Mouse (Mus musculus): ENCODE data around the gene Zfp866. TPM values are rescaled to one million over a fixed set of nuclear protein-coding genes. Genes with fewer than 3 reads are reported as not detected.

Gene Zfp866
- polyA plus RNA-seq, 1 experiment: 41.1 TPM

DNA sequence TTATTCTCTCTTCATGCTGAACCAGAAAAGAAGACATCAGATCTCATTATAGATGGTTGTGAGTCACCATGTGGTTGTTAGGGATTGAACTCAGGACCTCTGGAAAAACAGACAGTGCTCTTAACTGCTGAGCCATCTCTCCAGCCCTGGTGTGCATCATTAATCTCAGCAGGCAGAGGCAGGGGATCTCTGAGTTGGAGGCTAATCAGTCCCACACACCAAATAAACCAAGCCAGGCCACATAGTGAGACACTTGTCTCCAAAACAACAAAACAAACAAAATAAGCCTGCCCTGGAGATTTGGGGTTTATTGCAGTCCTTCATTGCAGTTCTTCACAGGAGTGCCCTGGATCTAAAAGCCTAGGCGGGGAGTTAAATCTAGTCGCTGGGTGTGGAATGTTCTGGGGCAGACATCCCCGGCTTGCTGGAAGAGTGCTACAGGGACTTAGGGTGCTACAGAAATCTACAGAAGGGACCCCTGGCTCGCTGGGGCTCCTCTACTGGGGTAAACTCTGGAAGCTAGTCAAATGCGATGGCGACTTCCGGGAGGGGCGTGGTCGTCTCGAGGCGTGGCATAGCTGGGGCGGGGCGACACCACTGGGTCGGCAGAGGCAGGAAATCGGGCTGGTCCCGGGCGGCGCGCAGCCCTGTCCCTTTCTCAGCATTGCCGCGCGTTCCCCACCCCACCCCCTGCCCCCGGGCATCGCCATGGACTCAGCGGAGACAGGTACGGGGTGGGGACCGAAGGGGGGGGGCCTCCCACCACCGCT lies 17.3 kb upstream of the Zfp866 start, which contains the start of gene Gmip:
TSS of gene Gmip (plus strand) at position 586 of the 770 bp plus-strand sequence.
- Histone ChIP-seq H3K9me3 (replicated peaks; ENCODE audit: control insufficient read depth, insufficient read depth, low read length, poor library complexity, severe bottlenecking) (no peaks in the 10 kb centered on the region), H3K27me3 (ENCODE audit: control insufficient read depth, insufficient read depth, low read length, poor library complexity, severe bottlenecking) (no peaks in the 10 kb centered on the region)

DNA sequence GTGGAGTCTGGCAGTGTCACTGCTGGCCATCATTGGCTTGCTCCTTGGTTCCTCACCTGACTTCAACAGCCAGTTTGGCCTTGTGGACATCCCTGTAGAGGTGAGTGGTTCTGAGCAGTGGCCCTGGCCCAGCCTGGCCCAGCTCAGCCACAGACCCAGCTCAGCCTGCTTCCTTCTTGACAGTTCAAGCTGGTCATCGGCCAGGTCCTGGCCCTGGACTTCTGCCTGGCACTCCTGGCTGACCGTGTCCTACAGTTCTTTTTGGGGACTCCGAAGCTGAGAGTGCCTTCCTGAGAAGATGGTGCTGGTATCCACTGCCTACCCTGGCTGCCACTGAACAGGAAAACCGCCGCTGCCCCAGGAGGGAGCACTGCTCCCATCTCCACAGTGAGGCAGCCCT lies 16.3 kb upstream of the Zfp866 start:
- Histone ChIP-seq H3K27ac (ENCODE audit: insufficient read depth, low read length) (no peak overlapping the region), H3K9me3 (replicated peaks; ENCODE audit: control insufficient read depth, insufficient read depth, low read length, poor library complexity, severe bottlenecking) (no peaks in the 10 kb centered on the region), H3K27me3 (ENCODE audit: control insufficient read depth, insufficient read depth, low read length, poor library complexity, severe bottlenecking) (no peaks in the 10 kb centered on the region), H3K4me1 (ENCODE audit: control insufficient read depth, insufficient read depth, low read length) (no peaks in the 10 kb centered on the region), H3K4me3 (ENCODE audit: low read depth, low read length) (no peak overlapping the region), H3K36me3 (ENCODE audit: control insufficient read depth, insufficient read depth, low read length, poor library complexity, severe bottlenecking) (peaks cover 59% of the 10 kb centered on the region), H3K9ac (ENCODE audit: low read depth, poor library complexity, severe bottlenecking) (no peak overlapping the region)
- TF ChIP-seq POLR2A (IDR thresholded peaks at IDR 0.05; ENCODE audit: insufficient read depth, low read length) (no peak), CTCF (IDR thresholded peaks at IDR 0.05; ENCODE audit: low read depth, low read length) (no peak), EP300 (IDR thresholded peaks at IDR 0.05; ENCODE audit: insufficient read depth, low read depth, low read length) (no peak)

More for the DNA sequence above, 17.3 kb upstream of the Zfp866 start, which contains the start of gene Gmip:
- Histone ChIP-seq H3K4me1 (ENCODE audit: control insufficient read depth, insufficient read depth, low read length) (no peaks in the 10 kb centered on the region), H3K36me3 (ENCODE audit: control insufficient read depth, insufficient read depth, low read length, poor library complexity, severe bottlenecking) (peaks cover 48% of the 10 kb centered on the region), H3K27ac (ENCODE audit: insufficient read depth, low read length) (peak within 1 kb of the TSS; percentile 8; the same call in 1 of the 2 replicates), H3K4me3 (ENCODE audit: low read depth, low read length) (peak within 1 kb of the TSS; percentile 59), H3K9ac (ENCODE audit: low read depth, poor library complexity, severe bottlenecking) (peak within 1 kb of the TSS; percentile 73)
- no peak for TF ChIP-seq POLR2A (IDR thresholded peaks at IDR 0.05; ENCODE audit: insufficient read depth, low read length)
- no peak for TF ChIP-seq CTCF (IDR thresholded peaks at IDR 0.05; ENCODE audit: low read depth, low read length)
- no peak for TF ChIP-seq EP300 (IDR thresholded peaks at IDR 0.05; ENCODE audit: insufficient read depth, low read depth, low read length)

- Histone ChIP-seq H3K36me3 (ENCODE audit: control insufficient read depth, insufficient read depth, low read length, poor library complexity, severe bottlenecking) (peaks cover 74% of the 10 kb centered on the region), H3K27ac (ENCODE audit: insufficient read depth, low read length) (peak overlapping the region; percentile 13), H3K4me3 (ENCODE audit: low read depth, low read length) (no peak overlapping the region), H3K9ac (ENCODE audit: low read depth, poor library complexity, severe bottlenecking) (no peak overlapping the region), H3K27me3 (ENCODE audit: control insufficient read depth, insufficient read depth, low read length, poor library complexity, severe bottlenecking) (no peaks in the 10 kb centered on the region), H3K4me1 (ENCODE audit: control insufficient read depth, insufficient read depth, low read length) (no peaks in the 10 kb centered on the region), H3K9me3 (replicated peaks; ENCODE audit: control insufficient read depth, insufficient read depth, low read length, poor library complexity, severe bottlenecking) (no peaks in the 10 kb centered on the region)
- TF ChIP-seq EP300 (IDR thresholded peaks at IDR 0.05; ENCODE audit: insufficient read depth, low read depth, low read length) (no peak), CTCF (IDR thresholded peaks at IDR 0.05; ENCODE audit: low read depth, low read length) (no peak), POLR2A (IDR thresholded peaks at IDR 0.05; ENCODE audit: insufficient read depth, low read length) (no peak)
These were observed 14.5 kb upstream of the Zfp866 start for GRCm38 (mm10) chr8:69805491-69805890.

GRCm38 (mm10) chr8:69805086-69805485 lies 14.1 kb upstream of the Zfp866 start:
- no peak overlapping the region for H3K4me3 ChIP-seq (ENCODE audit: low read depth, low read length)
- H3K36me3 ChIP-seq (ENCODE audit: control insufficient read depth, insufficient read depth, low read length, poor library complexity, severe bottlenecking): peaks cover 78% of the 10 kb centered on the region
- no peaks in the 10 kb centered on the region for H3K9me3 ChIP-seq (replicated peaks; ENCODE audit: control insufficient read depth, insufficient read depth, low read length, poor library complexity, severe bottlenecking)
- TF ChIP-seq EP300 (IDR thresholded peaks at IDR 0.05; ENCODE audit: insufficient read depth, low read depth, low read length) (no peak), CTCF (IDR thresholded peaks at IDR 0.05; ENCODE audit: low read depth, low read length) (no peak), POLR2A (IDR thresholded peaks at IDR 0.05; ENCODE audit: insufficient read depth, low read length) (no peak)
- no peaks in the 10 kb centered on the region for H3K27me3 ChIP-seq (ENCODE audit: control insufficient read depth, insufficient read depth, low read length, poor library complexity, severe bottlenecking)
- H3K9ac ChIP-seq (ENCODE audit: low read depth, poor library complexity, severe bottlenecking): no peak overlapping the region
- H3K27ac ChIP-seq (ENCODE audit: insufficient read depth, low read length): no peak overlapping the region
- H3K4me1 ChIP-seq (ENCODE audit: control insufficient read depth, insufficient read depth, low read length): no peaks in the 10 kb centered on the region

GRCm38 (mm10) chr8:69804537-69804936 lies 13.6 kb upstream of the Zfp866 start:
- Histone ChIP-seq H3K36me3 (ENCODE audit: control insufficient read depth, insufficient read depth, low read length, poor library complexity, severe bottlenecking) (peaks cover 83% of the 10 kb centered on the region), H3K27ac (ENCODE audit: insufficient read depth, low read length) (no peak overlapping the region), H3K9me3 (replicated peaks; ENCODE audit: control insufficient read depth, insufficient read depth, low read length, poor library complexity, severe bottlenecking) (no peaks in the 10 kb centered on the region), H3K27me3 (ENCODE audit: control insufficient read depth, insufficient read depth, low read length, poor library complexity, severe bottlenecking) (no peaks in the 10 kb centered on the region), H3K9ac (ENCODE audit: low read depth, poor library complexity, severe bottlenecking) (no peak overlapping the region), H3K4me3 (ENCODE audit: low read depth, low read length) (no peak overlapping the region), H3K4me1 (ENCODE audit: control insufficient read depth, insufficient read depth, low read length) (no peaks in the 10 kb centered on the region)
- TF ChIP-seq CTCF (IDR thresholded peaks at IDR 0.05; ENCODE audit: low read depth, low read length): no peak
- no peak for TF ChIP-seq EP300 (IDR thresholded peaks at IDR 0.05; ENCODE audit: insufficient read depth, low read depth, low read length)
- no peak for TF ChIP-seq POLR2A (IDR thresholded peaks at IDR 0.05; ENCODE audit: insufficient read depth, low read length)

DNA sequence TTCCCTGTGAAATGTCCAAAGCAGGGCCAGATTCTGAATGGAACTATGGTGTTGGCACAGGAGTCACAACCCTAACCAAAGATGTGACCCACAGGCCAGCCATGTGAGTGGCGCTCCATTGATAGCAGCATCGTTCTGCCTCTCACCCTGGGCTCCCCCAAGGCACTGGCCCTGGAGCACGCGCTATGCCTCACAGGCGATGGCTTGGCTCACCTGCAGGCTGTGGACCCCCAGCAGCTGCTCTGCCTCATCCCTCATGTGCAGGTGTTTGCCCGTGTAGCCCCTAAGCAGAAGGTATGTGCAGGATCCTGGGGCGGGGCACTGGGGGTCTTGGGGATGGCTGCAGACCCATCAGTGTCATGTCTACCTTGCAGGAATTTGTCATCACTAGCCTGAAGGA lies 12.4 kb upstream of the Zfp866 start:
- Histone ChIP-seq H3K27me3 (ENCODE audit: control insufficient read depth, insufficient read depth, low read length, poor library complexity, severe bottlenecking) (no peaks in the 10 kb centered on the region), H3K4me3 (ENCODE audit: low read depth, low read length) (no peak overlapping the region), H3K9ac (ENCODE audit: low read depth, poor library complexity, severe bottlenecking) (no peak overlapping the region), H3K9me3 (replicated peaks; ENCODE audit: control insufficient read depth, insufficient read depth, low read length, poor library complexity, severe bottlenecking) (no peaks in the 10 kb centered on the region), H3K4me1 (ENCODE audit: control insufficient read depth, insufficient read depth, low read length) (no peaks in the 10 kb centered on the region), H3K36me3 (ENCODE audit: control insufficient read depth, insufficient read depth, low read length, poor library complexity, severe bottlenecking) (peaks cover 95% of the 10 kb centered on the region), H3K27ac (ENCODE audit: insufficient read depth, low read length) (no peak overlapping the region)
- no peak for TF ChIP-seq CTCF (IDR thresholded peaks at IDR 0.05; ENCODE audit: low read depth, low read length)
- TF ChIP-seq POLR2A (IDR thresholded peaks at IDR 0.05; ENCODE audit: insufficient read depth, low read length): no peak

Data from ES-Bruce4 (cell line).